Mouse (Mus musculus) cerebellum, adult 2 months (tissue): ENCODE measurements around the gene Pde10a. TPM values are rescaled to one million over a fixed set of nuclear protein-coding genes. Genes with fewer than 3 reads are reported as not detected.

ENCODE experiments used
- DNase-seq, 2 experiments: peaks; one replicate each; pipeline ENCODE4 v3.0.0; 2021
- H3K27ac ChIP-seq: fragments of 200-500 bp; 2 replicates; pipeline ENCODE4 v1.5.1; 2012; ENCODE audit warnings: low read length, control low read depth, inconsistent platforms; ENCODE audit not compliant: insufficient read depth
- H3K27me3 ChIP-seq: fragments of 200-500 bp; 2 replicates; pipeline ENCODE4 v1.6.1; 2012; ENCODE audit warnings: inconsistent platforms, mild to moderate bottlenecking, low read length, moderate library complexity; ENCODE audit not compliant: control insufficient read depth, insufficient read depth
- H3K4me1 ChIP-seq: fragments of 200-500 bp; 2 replicates; pipeline ENCODE4 v1.6.1; 2011; ENCODE audit warnings: low read length; ENCODE audit not compliant: control insufficient read depth, insufficient read depth
- H3K4me3 ChIP-seq: fragments of 200-500 bp; replicated peaks from 2 replicates; pipeline ENCODE3; 2011; ENCODE audit warnings: mild to moderate bottlenecking, low read depth, low read length, control low read depth; ENCODE audit not compliant: insufficient read depth
- CTCF ChIP-seq: fragments of 200-500 bp; IDR thresholded peaks from 2 replicates; pipeline ENCODE4 v1.5.1; 2011; ENCODE audit warnings: low read depth, mild to moderate bottlenecking, control low read depth, low read length, moderate library complexity, borderline replicate concordance; ENCODE audit not compliant: insufficient read depth
- POLR2A ChIP-seq: fragments of 200-500 bp; IDR thresholded peaks from 2 replicates; pipeline ENCODE4 v1.6.1; 2011; ENCODE audit warnings: low read length, control low read depth, borderline replicate concordance; ENCODE audit not compliant: insufficient read depth
- WGBS: fragments of 180-500 bp; shearing (Covaris S2); methylation state at CpG from one replicate; pipeline ENCODE4 v1.1.7; 2018; 5-methylcytosine and 5-hydroxymethylcytosine counted together
- polyA plus RNA-seq: library from polyadenylated mRNA; depleted of rRNA; stranded (reverse); fragments of >200 nt; gene quantifications from 2 replicates; pipeline ENCODE4 v1.2.3, GENCODE M21; 2012

Pde10a gene
- polyA plus RNA-seq, 1 experiment: 40.9 TPM

GRCm38 (mm10) chr17:8813773-8814491 is 288.8 kb downstream of the Pde10a start:
- WGBS: 81% methylated on average over 3 of the region's 3 CpGs
- Histone ChIP-seq H3K4me1 (peaks cover 19% of the 10 kb centered on the region), H3K27ac (no peak overlapping the region), H3K27me3 (no peaks in the 10 kb centered on the region), H3K4me3 (no peak overlapping the region)
- DNase-seq: no peak
- TF ChIP-seq CTCF: no peak
- TF ChIP-seq POLR2A: no peak

- Histone ChIP-seq H3K27ac (no peak overlapping the region), H3K4me1 (peaks cover 19% of the 10 kb centered on the region), H3K27me3 (no peaks in the 10 kb centered on the region), H3K4me3 (no peak overlapping the region)
- TF ChIP-seq POLR2A: no peak
- no peak for TF ChIP-seq CTCF
- 62% methylated on average over 3 of the region's 3 CpGs for WGBS
- peak; percentile 71 to 73 for DNase-seq
Measured at GRCm38 (mm10) chr17:8815376-8815775, 290.2 kb downstream of the Pde10a start.

- Histone ChIP-seq H3K4me3 (no peak overlapping the region), H3K27me3 (no peaks in the 10 kb centered on the region), H3K4me1 (peaks cover 19% of the 10 kb centered on the region), H3K27ac (no peak overlapping the region)
- DNase-seq: peak; percentile 61 to 64
- TF ChIP-seq POLR2A: no peak
- TF ChIP-seq CTCF: no peak
- WGBS: 24% methylated on average over 5 of the region's 5 CpGs
Measured at GRCm38 (mm10) chr17:8815864-8816263, 290.7 kb downstream of the Pde10a start.

- no peak overlapping the region for H3K27ac ChIP-seq
- no peaks in the 10 kb centered on the region for H3K27me3 ChIP-seq
- peaks cover 11% of the 10 kb centered on the region for H3K4me1 ChIP-seq
- DNase-seq: no peak
- TF ChIP-seq CTCF (no peak), POLR2A (no peak)
- no peak overlapping the region for H3K4me3 ChIP-seq
- 90% methylated on average over 13 of the region's 13 CpGs for WGBS
Measured at GRCm38 (mm10) chr17:8818675-8819074, 293.5 kb downstream of the Pde10a start.

GRCm38 (mm10) chr17:8823548-8823947 is 298.4 kb downstream of the Pde10a start:
- peaks cover 13% of the 10 kb centered on the region for H3K4me1 ChIP-seq
- 62% methylated on average over 7 of the region's 7 CpGs for WGBS
- no peaks in the 10 kb centered on the region for H3K27me3 ChIP-seq
- no peak overlapping the region for H3K4me3 ChIP-seq
- no peak for TF ChIP-seq POLR2A
- no peak for TF ChIP-seq CTCF
- peak in 1 of 2 experiments; percentile 22 for DNase-seq
- no peak overlapping the region for H3K27ac ChIP-seq

GRCm38 (mm10) chr17:8827204-8827603 is 302.0 kb downstream of the Pde10a start:
- no peak overlapping the region for H3K27ac ChIP-seq
- H3K4me3 ChIP-seq: no peak overlapping the region
- TF ChIP-seq CTCF: no peak
- no peak for TF ChIP-seq POLR2A
- H3K27me3 ChIP-seq: no peaks in the 10 kb centered on the region
- H3K4me1 ChIP-seq: peaks cover 13% of the 10 kb centered on the region
- peak in 1 of 2 experiments; percentile 30 for DNase-seq
- WGBS: 25% methylated on average over 9 of the region's 9 CpGs

GRCm38 (mm10) chr17:8831001-8831400 is 305.8 kb downstream of the Pde10a start:
- TF ChIP-seq CTCF (no peak), POLR2A (no peak)
- peak in 1 of 2 experiments; percentile 27 for DNase-seq
- H3K27me3 ChIP-seq: no peaks in the 10 kb centered on the region
- H3K4me1 ChIP-seq: peaks cover 13% of the 10 kb centered on the region
- 22% methylated on average over 5 of the region's 5 CpGs for WGBS
- no peak overlapping the region for H3K27ac ChIP-seq
- H3K4me3 ChIP-seq: no peak overlapping the region

- no peak overlapping the region for H3K4me3 ChIP-seq
- WGBS: 88% methylated on average over 5 of the region's 5 CpGs
- TF ChIP-seq POLR2A: no peak
- no peak for TF ChIP-seq CTCF
- peaks cover 8% of the 10 kb centered on the region for H3K4me1 ChIP-seq
- DNase-seq: no peak
- H3K27me3 ChIP-seq: no peaks in the 10 kb centered on the region
- no peak overlapping the region for H3K27ac ChIP-seq
Measured at GRCm38 (mm10) chr17:8836292-8836691, 311.1 kb downstream of the Pde10a start.
